Mouse (Mus musculus): ENCODE data around the gene Slc39a1.
A peak's percentile ranks its signal among the peaks of the same experiment; 100 is the strongest.

The Slc39a1 gene

DNA sequence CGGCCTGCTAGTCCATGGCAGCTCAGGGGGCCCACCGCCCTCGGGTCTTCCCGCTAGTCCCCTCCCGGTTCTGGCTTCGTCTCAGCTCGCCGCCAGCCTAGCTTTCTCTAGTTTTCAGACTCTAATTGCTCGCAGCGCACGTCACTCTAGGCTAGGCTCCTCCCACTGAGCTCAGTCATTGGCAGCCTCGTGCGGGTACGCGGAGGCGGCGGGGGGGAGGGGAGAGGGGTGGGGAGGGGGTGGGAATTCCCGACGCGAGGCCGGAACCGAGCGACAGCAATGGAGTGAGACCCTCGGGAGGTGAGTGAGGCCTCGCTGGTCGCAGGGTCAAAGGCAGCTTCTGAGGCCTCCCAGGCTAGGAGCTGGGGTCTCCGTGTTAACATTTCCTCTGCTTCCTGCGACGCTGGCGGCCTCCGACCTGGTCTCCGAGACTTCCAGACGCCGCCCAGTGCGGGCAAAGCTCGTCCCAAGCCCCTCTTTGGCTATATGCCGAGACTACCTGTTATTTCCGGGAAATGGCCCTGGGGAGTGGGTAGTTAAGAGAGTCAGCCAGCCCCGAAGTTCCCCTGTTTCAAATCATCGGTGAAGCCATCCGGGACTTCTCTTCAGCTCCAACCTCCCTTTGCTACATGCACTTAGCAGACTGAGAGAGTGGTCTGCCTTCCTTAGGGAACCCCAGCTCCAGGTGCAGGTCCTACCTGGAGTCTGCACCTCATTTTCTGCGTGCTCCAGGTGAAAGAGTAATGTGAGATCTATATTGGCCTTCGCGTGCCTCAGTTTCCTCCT is at the start of gene Slc39a1:
Gene Slc39a1, plus strand, starts transcription at position 213 of the 786 bp plus-strand sequence.
- peak; percentile 87 to 92 for DNase-seq

DNA sequence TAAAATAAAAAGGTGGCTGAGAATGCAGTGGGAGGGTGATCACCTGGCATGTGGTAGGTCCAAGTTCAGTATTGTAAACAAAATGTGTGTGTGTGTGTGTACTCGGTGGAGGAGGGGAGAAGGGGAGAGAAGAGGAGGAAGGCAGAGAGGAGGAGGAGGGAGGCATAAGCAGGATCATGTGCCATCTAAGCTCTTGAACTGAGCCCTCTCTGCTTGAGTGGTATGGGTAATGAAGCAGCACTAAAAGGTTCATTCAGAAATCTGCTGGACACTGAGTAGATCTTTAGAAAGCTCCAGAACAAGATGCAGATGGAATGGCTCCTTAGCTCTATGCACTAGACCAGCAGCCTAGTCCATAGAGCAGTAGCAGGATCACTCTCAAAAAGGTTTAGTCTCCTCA is 45.1 kb upstream of the Slc39a1 start:
- no peak for DNase-seq

DNA sequence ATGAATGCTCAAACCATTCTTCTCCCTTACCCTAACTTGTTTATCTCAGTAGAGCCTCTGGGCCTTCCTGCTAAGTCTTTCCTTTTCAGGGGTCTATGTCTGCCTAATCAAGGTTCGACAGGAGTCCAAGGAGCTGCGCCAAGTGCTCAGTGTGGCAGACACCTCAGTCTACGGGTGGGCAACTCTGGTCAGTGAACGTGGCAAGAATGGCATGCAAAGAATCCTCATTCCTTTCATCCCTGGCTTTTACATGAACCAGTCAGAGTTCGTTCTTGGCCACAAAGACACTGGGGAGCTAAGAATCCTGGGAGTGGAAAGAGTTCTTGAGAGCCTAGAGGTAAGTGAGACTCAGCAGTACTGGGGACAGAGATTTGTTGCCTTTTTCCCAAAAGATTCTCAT is 44.4 kb upstream of the Slc39a1 start:
- no peak for DNase-seq

DNA sequence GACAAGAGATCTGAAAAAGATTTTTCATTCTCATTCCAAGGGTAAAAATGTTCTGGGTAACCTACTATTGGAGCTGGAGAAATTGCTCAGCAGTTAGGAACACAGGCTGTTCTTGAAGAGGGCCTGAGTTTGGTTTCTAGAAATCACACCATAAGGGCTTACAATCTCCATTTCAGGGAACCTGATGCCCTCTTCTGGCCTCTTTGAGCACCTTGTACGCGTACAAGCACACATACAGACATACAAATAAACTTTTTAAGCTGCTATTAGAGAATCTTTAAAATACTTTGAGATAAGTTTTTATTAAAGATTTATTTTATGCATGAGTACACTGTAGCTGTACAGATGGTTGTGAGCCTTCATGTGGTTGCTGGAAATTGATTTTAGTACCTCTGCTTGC is 43.4 kb upstream of the Slc39a1 start:
- DNase-seq = no peak

DNA sequence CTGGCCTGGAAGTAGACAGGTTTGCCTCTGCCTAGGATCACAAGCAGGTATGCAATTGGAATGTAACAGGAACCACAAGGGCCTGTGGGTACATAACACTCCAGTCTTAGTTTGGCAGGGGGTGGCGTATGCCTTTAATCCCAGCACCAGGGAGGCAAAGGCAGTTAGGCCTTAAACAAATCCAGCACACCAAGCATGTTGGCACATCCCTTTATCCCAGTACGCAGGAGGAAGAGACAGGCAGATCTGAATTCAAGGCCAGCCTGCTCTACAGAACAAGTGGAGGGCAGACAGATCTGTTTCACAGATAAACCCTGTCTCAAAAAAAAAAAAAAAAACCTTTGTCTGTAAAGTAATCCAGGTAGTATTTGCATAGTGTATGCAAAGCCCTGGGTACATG is 39.3 kb upstream of the Slc39a1 start:
- no peak for DNase-seq

- DNase-seq = no peak
Measured at GRCm38 (mm10) chr3:90209908-90210566, 37.9 kb upstream of the Slc39a1 start.

GRCm38 (mm10) chr3:90211475-90212398 is 36.2 kb upstream of the Slc39a1 start:
- DNase-seq = no peak

GRCm38 (mm10) chr3:90212723-90213122 is 35.2 kb upstream of the Slc39a1 start:
- no peak for DNase-seq

DNA sequence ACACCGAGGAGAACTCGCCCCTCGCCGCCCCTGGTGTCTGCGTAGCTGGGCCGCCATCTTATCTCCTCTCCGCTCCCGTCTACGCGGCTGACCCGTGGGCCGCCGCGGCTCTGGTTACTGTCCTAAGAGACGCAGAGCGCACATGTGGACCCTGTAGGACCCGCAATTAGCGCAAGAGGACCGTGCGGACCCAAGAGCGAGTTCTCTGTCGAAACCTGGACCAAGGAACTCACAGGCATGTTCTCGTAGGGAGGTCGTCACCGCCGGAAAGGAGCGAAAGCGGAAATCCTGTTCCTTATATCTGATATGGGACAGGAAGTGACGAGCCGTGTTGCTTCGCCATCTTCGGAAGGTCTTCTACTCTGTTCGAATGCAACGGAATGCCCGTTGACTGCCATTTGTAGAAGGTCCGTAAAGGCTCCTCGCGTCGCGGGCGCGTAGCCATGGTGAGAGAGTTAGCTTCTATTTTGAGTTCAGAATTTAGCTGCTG is 34.5 kb upstream of the Slc39a1 start, which contains the start of the genes Rps27 and Rab13:
Gene Rps27, minus strand, starts transcription at position 275 of the 490 bp plus-strand sequence.
Gene Rab13, plus strand, starts transcription at position 319 of the 490 bp plus-strand sequence.
- peak; percentile 74 to 87 for DNase-seq

GRCm38 (mm10) chr3:90213956-90214684 is 33.9 kb upstream of the Slc39a1 start:
- DNase-seq = no peak

- DNase-seq = no peak
Measured at GRCm38 (mm10) chr3:90215825-90216380, 32.1 kb upstream of the Slc39a1 start.

DNA sequence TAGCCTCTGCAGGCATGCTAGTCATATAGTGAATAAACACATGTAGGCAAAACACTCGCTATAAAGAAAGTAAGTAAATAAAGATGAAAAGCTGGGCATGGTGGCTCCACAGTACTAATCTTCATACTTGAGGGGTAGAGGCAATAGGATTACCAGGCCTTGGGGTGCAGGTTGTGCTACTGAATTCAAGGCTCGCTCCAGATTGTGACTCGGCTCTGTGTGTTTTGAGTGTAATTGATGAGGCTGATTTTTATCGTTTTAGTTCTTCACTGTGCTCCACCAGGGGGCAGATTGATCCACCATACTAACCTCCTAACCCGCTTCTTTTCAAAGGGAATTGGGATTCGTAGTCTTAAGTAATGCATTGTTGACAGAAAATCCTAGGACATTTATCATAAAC is 27.9 kb upstream of the Slc39a1 start:
- no peak for DNase-seq

DNA sequence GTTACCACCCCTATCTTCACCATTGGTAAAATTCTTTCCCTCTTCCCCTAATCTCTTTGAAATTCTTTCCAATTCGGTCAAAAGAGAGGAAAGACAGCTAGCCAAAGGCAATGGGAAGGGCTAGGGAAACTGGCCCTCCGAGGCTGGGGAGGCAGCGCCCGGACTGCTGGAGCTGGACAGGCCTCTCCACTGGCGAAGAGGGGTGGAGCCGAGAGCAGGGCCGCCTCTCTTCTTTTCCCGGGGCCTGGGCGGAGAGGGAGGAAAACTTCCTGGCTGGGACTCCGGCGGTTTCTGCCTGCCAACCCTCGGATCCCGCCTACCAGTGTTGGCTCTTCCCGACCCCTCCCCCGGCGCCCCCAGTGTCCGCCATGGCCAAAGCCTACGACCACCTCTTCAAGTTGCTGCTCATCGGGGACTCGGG is 27.4 kb upstream of the Slc39a1 start:
- DNase-seq = peak in 1 of 2 experiments; percentile 33

DNA sequence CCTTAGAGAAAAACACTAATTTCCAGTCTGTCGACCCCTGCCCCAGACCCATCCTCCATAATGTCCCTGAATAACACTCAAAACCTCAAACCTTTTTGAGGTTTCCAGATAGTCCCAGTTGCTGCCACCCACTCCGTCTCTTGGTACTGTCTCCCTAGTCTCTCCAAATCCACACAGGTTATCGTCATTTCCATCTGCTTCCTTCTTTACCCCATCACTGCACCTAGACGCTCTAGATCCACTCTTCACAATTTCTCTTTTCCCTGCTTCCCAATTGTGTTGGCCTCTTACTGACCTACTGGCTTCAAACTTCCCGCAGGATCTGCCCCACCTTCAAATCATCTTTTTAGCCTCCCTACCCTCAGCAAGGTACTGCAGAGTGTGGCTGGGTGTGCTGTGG is 26.8 kb upstream of the Slc39a1 start:
- DNase-seq = no peak

GRCm38 (mm10) chr3:90222455-90222854 is 25.5 kb upstream of the Slc39a1 start:
- no peak for DNase-seq

- DNase-seq = no peak
Measured at GRCm38 (mm10) chr3:90222941-90223340, 25.0 kb upstream of the Slc39a1 start.

GRCm38 (mm10) chr3:90224331-90224730 is 23.6 kb upstream of the Slc39a1 start:
- no peak for DNase-seq

DNA sequence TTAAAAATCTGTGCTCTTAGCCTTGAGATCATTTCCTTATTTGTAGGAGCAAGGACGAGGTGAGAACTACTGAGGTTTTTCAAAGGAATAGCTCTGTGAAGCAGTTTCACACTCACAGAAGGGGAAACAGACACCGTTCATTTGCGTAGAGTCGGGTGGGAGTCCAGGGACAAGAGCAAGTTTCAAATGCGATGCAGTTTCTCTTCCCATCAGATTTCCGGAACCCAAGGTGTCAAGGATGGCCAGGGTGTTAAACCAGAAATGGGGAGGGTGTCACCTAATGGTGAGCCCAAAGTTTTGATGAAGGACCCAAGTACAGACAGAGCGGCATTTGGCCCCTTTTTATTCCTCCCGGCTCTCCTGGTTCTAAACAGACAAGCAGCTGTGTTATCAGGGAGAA is 16.9 kb upstream of the Slc39a1 start:
- no peak for DNase-seq

- peak; percentile 91 to 92 for DNase-seq
Measured at GRCm38 (mm10) chr3:90231507-90232333, 16.3 kb upstream of the Slc39a1 start, which contains the start of gene Jtb. TSS of gene Jtb (plus strand) at chr3:90231597.

DNA sequence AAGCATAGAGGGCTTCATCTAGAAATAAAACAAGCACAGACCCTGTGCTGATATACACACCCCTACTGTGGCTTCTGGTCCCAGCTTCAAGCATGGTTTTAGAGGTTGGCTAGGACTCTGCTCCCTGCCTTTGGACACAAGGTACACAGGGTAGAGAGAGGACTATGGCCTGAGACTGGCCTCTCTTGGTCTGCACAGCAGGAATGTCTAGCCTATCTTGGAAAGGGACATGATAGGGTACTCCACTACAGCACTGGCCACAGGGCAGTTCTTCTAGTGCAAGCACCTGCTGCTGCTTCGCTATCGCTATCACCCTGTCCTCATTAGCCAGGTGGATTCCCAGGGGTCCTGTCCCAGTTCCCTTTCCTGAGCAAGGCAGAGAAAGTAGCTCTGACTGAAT is 6.7 kb upstream of the Slc39a1 start:
- DNase-seq = no peak

Measured in thymus, adult 18-20 months (tissue).